Mouse (Mus musculus): ENCODE data around the gene Ezh1. TPM values are rescaled to one million over a fixed set of nuclear protein-coding genes. Genes with fewer than 3 reads are reported as not detected.

Ezh1 gene
- polyA plus RNA-seq, 1 experiment from 2014 or later = 18.7 TPM

DNA sequence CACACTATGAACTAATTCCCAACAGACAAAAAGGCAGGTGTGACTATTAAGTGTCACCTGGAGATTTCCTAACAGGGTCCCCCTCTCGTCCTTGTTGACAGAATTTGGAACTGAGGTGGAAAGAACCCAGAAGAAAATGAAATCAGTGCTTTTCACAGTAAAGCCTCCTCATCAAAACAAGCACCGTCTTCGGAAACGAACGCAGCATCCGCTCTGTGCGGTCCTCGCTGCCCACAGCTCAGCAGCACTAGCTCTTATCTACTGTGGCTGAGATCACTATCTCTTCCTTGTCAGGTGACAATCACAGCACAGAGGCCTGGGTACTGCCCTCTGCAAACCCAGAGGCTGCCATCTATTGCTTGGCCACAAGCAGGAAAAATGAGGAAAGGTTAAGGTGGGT, 30.1 kb downstream of the Ezh1 start:
- WGBS = 88% methylated on average over 8 of the region's 8 CpGs
- Histone ChIP-seq H3K27ac (replicated peaks) (no peak overlapping the region), H3K36me3 (peaks cover 69% of the 10 kb centered on the region), H3K4me1 (peaks cover 4% of the 10 kb centered on the region), H3K9ac (no peak overlapping the region), H3K4me3 (replicated peaks) (no peak overlapping the region), H3K9me3 (replicated peaks) (no peaks in the 10 kb centered on the region), H3K27me3 (no peaks in the 10 kb centered on the region), H3K4me2 (replicated peaks) (no peak overlapping the region)
- ATAC-seq (ENCODE audit: insufficient number of reproducible peaks, low FRiP score, low TSS enrichment, low read depth) = no peak

DNA sequence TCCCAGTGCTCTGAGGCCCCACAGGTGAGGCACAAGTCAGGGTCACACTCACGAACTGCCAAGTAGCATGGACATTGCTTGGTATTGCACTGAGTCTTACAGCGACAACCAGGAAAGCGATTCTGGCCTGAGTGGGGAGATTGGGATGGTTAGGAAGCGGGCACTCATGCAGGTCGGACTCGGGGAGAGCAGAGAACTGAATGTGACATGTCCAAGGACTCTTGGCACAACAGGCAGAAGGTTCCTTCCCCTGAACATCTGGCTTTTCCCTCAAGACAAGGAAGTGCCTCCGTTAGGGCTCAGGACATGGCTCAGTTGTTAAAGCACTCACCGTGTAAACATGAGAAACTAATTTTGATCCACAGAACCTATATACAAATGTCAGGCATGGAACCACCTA, 30.7 kb downstream of the Ezh1 start:
- no peak overlapping the region for H3K9ac ChIP-seq
- no peaks in the 10 kb centered on the region for H3K9me3 ChIP-seq (replicated peaks)
- peaks cover 65% of the 10 kb centered on the region for H3K36me3 ChIP-seq
- H3K4me2 ChIP-seq (replicated peaks) = no peak overlapping the region
- peaks cover 10% of the 10 kb centered on the region for H3K4me1 ChIP-seq
- ATAC-seq (ENCODE audit: insufficient number of reproducible peaks, low FRiP score, low TSS enrichment, low read depth) = no peak
- H3K27me3 ChIP-seq = no peaks in the 10 kb centered on the region
- H3K27ac ChIP-seq (replicated peaks) = no peak overlapping the region
- no peak overlapping the region for H3K4me3 ChIP-seq (replicated peaks)
- WGBS = 87% methylated on average over 8 of the region's 8 CpGs

DNA sequence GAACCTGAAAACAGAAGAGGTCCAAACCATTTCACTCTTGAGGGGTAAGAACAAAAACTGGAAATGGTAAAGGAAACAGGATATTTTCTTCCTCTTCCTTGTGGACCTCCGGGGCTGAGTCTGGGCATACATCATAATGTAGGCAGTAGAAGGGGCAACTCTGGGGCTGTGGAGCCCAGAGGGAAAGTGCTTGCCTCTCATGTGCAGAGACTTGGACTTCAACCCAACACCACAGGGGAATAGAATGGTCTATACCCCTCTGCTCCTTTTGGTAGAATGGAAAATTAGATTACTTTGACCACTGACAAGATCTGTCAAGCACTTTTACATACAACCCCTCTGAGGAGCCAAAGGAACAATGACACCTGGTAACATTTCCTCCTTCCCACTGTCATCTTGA, 31.2 kb downstream of the Ezh1 start:
- Histone ChIP-seq H3K27ac (replicated peaks) (no peak overlapping the region), H3K36me3 (peaks cover 61% of the 10 kb centered on the region), H3K4me2 (replicated peaks) (no peak overlapping the region), H3K9me3 (replicated peaks) (no peaks in the 10 kb centered on the region), H3K9ac (no peak overlapping the region), H3K4me1 (peaks cover 14% of the 10 kb centered on the region), H3K27me3 (no peaks in the 10 kb centered on the region), H3K4me3 (replicated peaks) (no peak overlapping the region)
- ATAC-seq (ENCODE audit: insufficient number of reproducible peaks, low FRiP score, low TSS enrichment, low read depth) = no peak
- WGBS = 82% methylated on average over 1 of the region's 1 CpGs

DNA sequence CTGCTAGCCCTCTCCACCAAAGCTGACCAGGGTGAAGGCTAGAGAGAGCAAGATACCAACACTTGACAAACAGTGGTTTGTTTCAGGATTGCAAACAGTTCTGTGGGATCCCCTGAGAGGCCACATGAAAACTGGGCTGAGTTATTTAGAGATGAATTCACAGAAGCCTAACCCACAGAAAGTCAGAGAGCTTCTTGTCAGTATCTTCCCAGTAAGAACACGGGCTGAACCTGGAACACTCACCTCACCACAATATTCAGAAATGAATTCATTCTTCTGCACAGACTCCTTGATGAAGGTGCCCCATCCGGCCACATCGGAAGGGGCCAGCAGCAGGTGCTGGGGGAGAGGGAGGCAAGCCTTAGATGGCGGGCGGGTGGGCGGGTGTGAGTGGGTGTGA, 31.6 kb downstream of the Ezh1 start:
- Histone ChIP-seq H3K4me2 (replicated peaks) (no peak overlapping the region), H3K36me3 (peaks cover 56% of the 10 kb centered on the region), H3K4me1 (peaks cover 19% of the 10 kb centered on the region), H3K27ac (replicated peaks) (no peak overlapping the region), H3K4me3 (replicated peaks) (no peak overlapping the region), H3K27me3 (no peaks in the 10 kb centered on the region), H3K9me3 (replicated peaks) (no peaks in the 10 kb centered on the region), H3K9ac (no peak overlapping the region)
- ATAC-seq (ENCODE audit: insufficient number of reproducible peaks, low FRiP score, low TSS enrichment, low read depth) = no peak
- WGBS = 81% methylated on average over 6 of the region's 6 CpGs

DNA sequence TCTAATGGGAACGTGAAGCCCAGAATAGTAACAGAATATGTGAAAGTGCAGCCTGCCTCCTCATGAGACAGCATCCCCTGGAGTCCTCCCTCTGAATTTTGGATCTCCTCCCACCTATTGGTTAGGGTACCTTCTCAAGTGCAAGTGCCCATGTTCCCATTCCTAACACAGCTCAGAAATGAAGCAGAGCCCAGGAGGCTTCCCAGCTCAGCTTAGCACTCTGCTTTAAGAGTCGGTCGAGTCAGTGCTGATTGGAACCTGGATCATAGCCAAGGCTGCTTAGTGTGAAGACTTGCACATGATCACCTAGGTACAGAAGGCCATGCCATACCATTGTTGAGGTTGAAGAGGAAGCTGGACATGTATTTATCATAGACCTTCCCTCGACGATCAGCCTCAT, 32.1 kb downstream of the Ezh1 start:
- H3K9me3 ChIP-seq (replicated peaks) = no peaks in the 10 kb centered on the region
- no peak overlapping the region for H3K4me3 ChIP-seq (replicated peaks)
- no peak for ATAC-seq (ENCODE audit: insufficient number of reproducible peaks, low FRiP score, low TSS enrichment, low read depth)
- WGBS = 72% methylated on average over 5 of the region's 5 CpGs
- H3K27ac ChIP-seq (replicated peaks) = no peak overlapping the region
- H3K4me1 ChIP-seq = peaks cover 24% of the 10 kb centered on the region
- H3K9ac ChIP-seq = no peak overlapping the region
- H3K4me2 ChIP-seq (replicated peaks) = no peak overlapping the region
- H3K27me3 ChIP-seq = no peaks in the 10 kb centered on the region
- peaks cover 51% of the 10 kb centered on the region for H3K36me3 ChIP-seq

DNA sequence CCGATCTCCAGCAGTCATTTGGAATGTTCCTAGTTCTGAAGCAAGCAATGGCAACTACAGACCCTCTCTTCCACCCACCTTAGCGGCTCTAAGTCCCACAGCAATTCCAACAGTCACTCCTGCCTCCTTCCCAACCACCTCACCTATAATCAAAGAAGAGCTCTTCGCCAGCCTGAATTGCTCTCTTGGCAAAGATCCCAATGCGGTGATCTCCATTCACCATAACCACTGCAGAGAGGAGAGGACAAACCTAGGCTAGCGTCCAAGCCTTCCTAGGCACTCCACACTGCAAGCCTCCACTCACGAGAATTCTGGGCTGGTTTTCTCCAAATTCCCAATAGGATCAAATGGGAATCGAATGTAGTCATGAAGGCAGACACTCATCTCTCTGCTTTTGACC, 33.2 kb downstream of the Ezh1 start:
- peaks cover 40% of the 10 kb centered on the region for H3K36me3 ChIP-seq
- no peaks in the 10 kb centered on the region for H3K9me3 ChIP-seq (replicated peaks)
- WGBS = 86% methylated on average over 7 of the region's 7 CpGs
- H3K27me3 ChIP-seq = no peaks in the 10 kb centered on the region
- no peak overlapping the region for H3K4me3 ChIP-seq (replicated peaks)
- no peak for ATAC-seq (ENCODE audit: insufficient number of reproducible peaks, low FRiP score, low TSS enrichment, low read depth)
- H3K4me2 ChIP-seq (replicated peaks) = no peak overlapping the region
- H3K9ac ChIP-seq = no peak overlapping the region
- peaks cover 24% of the 10 kb centered on the region for H3K4me1 ChIP-seq
- no peak overlapping the region for H3K27ac ChIP-seq (replicated peaks)

DNA sequence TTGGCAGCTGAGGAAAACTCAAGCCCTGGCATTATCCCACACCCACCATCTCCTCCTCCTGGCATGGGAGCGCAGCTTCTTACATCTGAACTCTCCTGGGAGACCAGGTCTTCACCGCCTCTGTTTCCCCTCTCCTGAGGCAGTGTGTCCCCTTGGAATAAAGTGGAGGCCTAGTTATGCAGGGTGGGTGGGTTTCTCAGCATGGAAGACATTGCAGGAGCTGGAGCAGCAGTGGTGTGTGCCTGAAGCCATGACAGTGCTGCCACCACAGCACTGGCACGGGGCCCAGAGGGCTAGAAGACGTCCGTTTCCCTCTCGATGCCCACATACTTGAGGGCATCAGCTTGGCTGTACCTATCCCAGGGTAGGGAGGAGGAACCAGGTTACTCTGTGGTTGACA, 33.6 kb downstream of the Ezh1 start:
- H3K4me1 ChIP-seq = peaks cover 24% of the 10 kb centered on the region
- ATAC-seq (ENCODE audit: insufficient number of reproducible peaks, low FRiP score, low TSS enrichment, low read depth) = no peak
- H3K27ac ChIP-seq (replicated peaks) = no peak overlapping the region
- no peak overlapping the region for H3K9ac ChIP-seq
- H3K36me3 ChIP-seq = peaks cover 36% of the 10 kb centered on the region
- no peak overlapping the region for H3K4me3 ChIP-seq (replicated peaks)
- no peak overlapping the region for H3K4me2 ChIP-seq (replicated peaks)
- H3K9me3 ChIP-seq (replicated peaks) = no peaks in the 10 kb centered on the region
- 82% methylated on average over 6 of the region's 6 CpGs for WGBS
- no peaks in the 10 kb centered on the region for H3K27me3 ChIP-seq

DNA sequence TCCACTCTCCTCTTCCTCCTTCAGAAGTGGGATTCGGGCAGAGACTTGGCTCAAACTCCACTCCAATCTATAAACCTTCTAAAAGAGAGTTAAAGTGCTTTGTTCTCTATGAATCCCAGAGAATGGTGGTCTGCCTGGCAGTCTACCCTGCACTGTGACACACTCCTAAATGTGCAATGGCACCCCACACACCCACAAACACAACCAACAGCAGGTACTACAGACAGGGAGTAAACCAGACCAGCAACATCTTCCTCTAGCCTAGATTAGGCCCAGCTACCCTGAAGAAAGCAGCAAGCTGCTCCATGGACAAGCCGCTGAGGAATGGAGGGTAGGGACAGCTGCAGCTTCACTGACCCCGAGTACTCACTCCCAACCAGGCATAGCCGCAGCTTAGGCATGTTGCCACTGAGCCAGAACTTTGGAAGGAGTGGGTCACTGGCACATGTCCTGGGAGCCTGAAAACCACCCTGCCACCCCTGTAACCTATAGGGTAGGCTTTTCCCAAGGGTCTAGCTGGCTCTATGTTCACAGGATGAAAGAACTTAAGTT, 34.3 kb downstream of the Ezh1 start:
- Histone ChIP-seq H3K9ac (no peak overlapping the region), H3K4me3 (replicated peaks) (no peak overlapping the region), H3K36me3 (peaks cover 32% of the 10 kb centered on the region), H3K4me1 (peaks cover 24% of the 10 kb centered on the region), H3K9me3 (replicated peaks) (no peaks in the 10 kb centered on the region), H3K27ac (replicated peaks) (0 out of 2 replicates have a peak overlapping the region, but pooled peaks have one; percentile 1), H3K4me2 (replicated peaks) (no peak overlapping the region), H3K27me3 (no peaks in the 10 kb centered on the region)
- no peak for ATAC-seq (ENCODE audit: insufficient number of reproducible peaks, low FRiP score, low TSS enrichment, low read depth)
- 67% methylated on average over 4 of the region's 4 CpGs for WGBS

DNA sequence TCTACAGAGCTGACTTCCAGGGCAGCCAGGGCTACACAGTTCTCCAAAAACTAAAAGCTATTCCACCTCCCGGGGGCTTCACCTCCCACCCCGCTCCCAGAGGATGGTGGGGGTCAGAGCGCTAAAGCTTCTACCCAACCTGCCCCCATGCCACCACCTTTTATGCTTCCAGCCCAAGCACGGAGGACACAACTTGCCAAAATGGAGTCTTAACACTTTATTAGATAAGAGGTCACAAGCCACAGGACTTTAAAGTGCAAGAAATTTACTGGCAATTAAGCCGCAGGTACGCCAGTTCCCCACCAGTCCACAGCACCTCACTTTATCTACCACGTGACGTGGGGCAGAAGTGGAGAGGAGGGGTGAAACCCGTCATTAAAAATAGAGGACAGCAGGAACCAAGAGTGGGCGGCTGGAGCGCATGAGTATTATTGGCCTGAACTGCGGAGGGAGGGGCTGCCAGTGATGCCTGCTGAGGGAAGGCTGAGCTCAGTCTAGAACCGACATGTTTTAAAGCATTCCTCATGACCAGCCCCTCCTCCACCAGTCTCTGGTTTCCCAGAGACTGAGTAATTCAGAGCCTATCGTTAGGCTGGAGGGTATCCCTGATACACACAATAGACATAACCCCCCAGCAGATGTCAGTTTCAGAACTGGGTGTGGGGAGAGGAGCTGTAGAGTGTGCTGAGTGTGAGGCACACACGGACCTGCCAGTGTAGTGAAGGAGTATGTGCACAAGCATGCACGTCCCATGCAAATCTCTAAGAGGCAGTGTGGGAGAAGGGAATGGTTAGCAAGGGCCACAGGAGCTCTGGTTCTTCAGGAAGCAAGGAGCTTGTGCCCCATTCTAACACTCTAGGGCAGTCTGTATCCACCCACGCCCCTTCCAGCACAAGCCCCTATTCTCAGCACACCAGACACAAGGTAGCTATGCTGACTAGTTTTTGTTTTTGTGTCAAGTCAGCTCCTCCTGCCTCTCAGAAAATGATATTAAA, 35.1 kb downstream of the Ezh1 start:
- H3K4me2 ChIP-seq (replicated peaks) = no peak overlapping the region
- H3K9ac ChIP-seq = no peak overlapping the region
- H3K36me3 ChIP-seq = peaks cover 29% of the 10 kb centered on the region
- H3K27me3 ChIP-seq = no peaks in the 10 kb centered on the region
- ATAC-seq (ENCODE audit: insufficient number of reproducible peaks, low FRiP score, low TSS enrichment, low read depth) = no peak
- H3K9me3 ChIP-seq (replicated peaks) = no peaks in the 10 kb centered on the region
- H3K27ac ChIP-seq (replicated peaks) = peak overlapping the region; percentile 83
- H3K4me1 ChIP-seq = peaks cover 24% of the 10 kb centered on the region
- 51% methylated on average over 17 of the region's 17 CpGs for WGBS
- H3K4me3 ChIP-seq (replicated peaks) = no peak overlapping the region

DNA sequence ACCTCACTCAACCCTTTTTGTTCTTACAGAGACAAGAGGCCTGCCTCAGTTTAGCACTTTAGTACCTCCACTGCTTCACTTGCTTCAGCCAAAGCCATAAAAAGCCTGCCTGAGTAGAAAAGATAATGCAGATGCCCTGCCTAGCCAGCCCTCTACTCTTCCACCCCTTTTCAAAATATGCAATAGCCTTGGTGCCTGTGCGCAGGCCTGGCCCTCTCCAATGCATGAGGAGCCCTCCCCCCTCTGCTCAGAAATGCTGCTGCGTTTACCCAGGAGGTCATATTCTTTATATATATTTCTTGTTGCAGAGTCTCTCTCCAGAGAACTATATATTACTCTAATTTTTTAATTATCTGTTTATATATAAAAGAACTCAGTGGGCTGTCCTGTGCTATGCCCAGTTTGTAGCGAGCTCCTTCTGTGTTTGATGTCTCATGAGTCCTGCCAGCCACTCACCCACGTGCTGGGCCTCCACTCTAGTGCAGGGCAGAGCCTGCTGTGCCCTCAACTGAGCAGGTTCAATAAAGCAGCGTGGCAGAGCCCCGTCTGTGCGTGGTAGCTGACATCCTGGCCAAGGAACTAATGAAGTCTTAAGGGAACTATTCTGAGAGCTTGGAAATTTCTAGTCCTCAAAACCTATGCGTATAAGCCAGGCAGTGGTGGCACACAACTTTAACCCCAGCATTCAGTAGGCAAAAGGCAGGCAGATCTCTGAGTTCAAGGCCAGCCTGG, 35.9 kb downstream of the Ezh1 start:
- Histone ChIP-seq H3K4me3 (replicated peaks) (no peak overlapping the region), H3K9ac (no peak overlapping the region), H3K36me3 (peaks cover 21% of the 10 kb centered on the region), H3K27me3 (no peaks in the 10 kb centered on the region), H3K27ac (replicated peaks) (peak overlapping the region; percentile 83), H3K9me3 (replicated peaks) (no peaks in the 10 kb centered on the region), H3K4me1 (peaks cover 24% of the 10 kb centered on the region), H3K4me2 (replicated peaks) (no peak overlapping the region)
- no peak for ATAC-seq (ENCODE audit: insufficient number of reproducible peaks, low FRiP score, low TSS enrichment, low read depth)
- WGBS = 46% methylated on average over 8 of the region's 8 CpGs

DNA sequence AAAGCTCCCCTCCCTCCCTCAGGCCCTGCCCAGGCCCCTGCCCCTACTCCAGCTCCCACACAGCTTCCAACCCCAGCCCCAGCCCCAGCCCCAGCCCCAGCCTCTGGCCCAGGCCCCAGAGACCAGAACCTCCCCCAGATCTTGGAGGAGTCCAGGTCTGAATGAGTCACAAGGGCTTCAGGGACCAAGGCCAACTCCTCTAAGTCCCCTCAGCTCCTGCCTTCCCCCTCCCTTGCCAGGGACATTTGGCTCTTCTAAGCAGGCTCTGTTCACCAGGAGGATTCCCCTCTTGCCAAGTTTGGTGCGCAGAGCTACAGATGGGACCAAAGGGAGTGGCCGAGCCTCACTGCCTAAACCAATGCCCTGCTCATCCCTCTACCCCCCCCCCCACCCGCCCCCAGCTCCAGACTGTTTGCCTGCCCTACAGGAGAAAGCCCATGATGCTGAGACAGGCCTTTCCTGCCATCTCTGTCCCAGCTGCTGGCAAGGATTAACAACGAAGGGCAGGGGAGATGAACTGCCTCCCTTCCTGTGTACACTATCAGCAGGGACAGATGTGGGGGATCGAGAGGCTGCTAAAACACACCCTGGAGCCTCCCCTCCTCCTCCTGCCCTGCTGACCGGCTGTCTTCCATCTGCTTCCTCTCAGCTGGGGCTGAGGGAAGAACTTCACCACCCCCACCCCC, 36.6 kb downstream of the Ezh1 start:
- H3K4me2 ChIP-seq (replicated peaks) = no peak overlapping the region
- WGBS = 15% methylated on average over 6 of the region's 6 CpGs

More for the DNA sequence above, 36.6 kb downstream of the Ezh1 start:
- Histone ChIP-seq H3K9me3 (replicated peaks) (no peaks in the 10 kb centered on the region), H3K27ac (replicated peaks) (peak overlapping the region; percentile 83), H3K27me3 (no peaks in the 10 kb centered on the region), H3K4me3 (replicated peaks) (no peak overlapping the region), H3K9ac (no peak overlapping the region), H3K36me3 (peaks cover 20% of the 10 kb centered on the region), H3K4me1 (peaks cover 24% of the 10 kb centered on the region)
- peak; percentile 73 for ATAC-seq (ENCODE audit: insufficient number of reproducible peaks, low FRiP score, low TSS enrichment, low read depth)

Data from embryonic facial prominence, embryonic 15.5 days (tissue).